Mouse (Mus musculus): ENCODE data around the gene Mrpl37.

GRCm38 (mm10) chr4:107106777-107107176 lies 40.1 kb upstream of the Mrpl37 start:
- TF ChIP-seq CTCF (IDR thresholded peaks at IDR 0.05; ENCODE audit: low read depth) (no peak), EP300 (IDR thresholded peaks at IDR 0.05; ENCODE audit: low read depth) (no peak)
